In genomic region chr13:8631618-8632017, GRCm38 (mm10) we compare ENCODE assay signal across 18 mouse cellular contexts.
DNase-seq lines count a peak whose midpoint lies in the region; ATAC-seq lines count a peak whose summit lies in the region.
"Had no signal": no experiment of that assay in that cellular context is flagged by ENCODE, and none has a peak within 500 bp of the region (broad histone marks: within the 10 kb centered on the region; RNA-seq: fewer than 3 reads in every experiment).

No protein-coding gene starts in this region.

- ATAC-seq in megakaryocyte-erythroid progenitor cell, adult 5-6 weeks (replicated peaks; ENCODE audit: low FRiP score, low TSS enrichment, poor library complexity, severe bottlenecking) = peak; percentile 55
- ATAC-seq: activated CD4-positive, CD25-positive, alpha-beta regulatory T cell, adult 4 months; forebrain, embryonic 13.5 days; forebrain, embryonic 15.5 days; forebrain, postnatal 0 days; Patski had no signal

- peak; percentile 30 for DNase-seq in heart, adult 11 months
- DNase-seq in heart, adult 9 months (ENCODE audit: low spot score in 2 of 2) = no peak
- DNase-seq in 416B (ENCODE audit: low read depth) (peak; percentile 64), MN1 (ENCODE audit: low spot score) (no peak)
- DNase-seq: adrenal gland, adult 8-10 months; adrenal gland, postnatal 14 days; adrenal gland, postnatal 36 days; cerebellum, adult 11-12 months; cerebellum, adult 2 months; cerebellum, adult 9-10 months; cerebellum, postnatal 10 days; cerebellum, postnatal 25 days; forebrain, postnatal 0 days had no signal

Comparison
In these comparisons a context has a peak if more than half of its experiments do, and no peak if none do; other contexts are left out.
1. DNase-seq: peak in heart, adult 11 months (single experiment) and 416B (single experiment); none in heart, adult 9 months (0 of 2) and MN1 (single experiment).